Mouse (Mus musculus): Measurements from ENCODE around the gene Fzd4.

Gene Fzd4

GRCm38 (mm10) chr7:89401136-89401858 lies 2.9 kb upstream of the Fzd4 start:
- no peak for DNase-seq

GRCm38 (mm10) chr7:89401936-89402335 lies 2.2 kb upstream of the Fzd4 start:
- DNase-seq: peak; percentile 57 to 80

DNA sequence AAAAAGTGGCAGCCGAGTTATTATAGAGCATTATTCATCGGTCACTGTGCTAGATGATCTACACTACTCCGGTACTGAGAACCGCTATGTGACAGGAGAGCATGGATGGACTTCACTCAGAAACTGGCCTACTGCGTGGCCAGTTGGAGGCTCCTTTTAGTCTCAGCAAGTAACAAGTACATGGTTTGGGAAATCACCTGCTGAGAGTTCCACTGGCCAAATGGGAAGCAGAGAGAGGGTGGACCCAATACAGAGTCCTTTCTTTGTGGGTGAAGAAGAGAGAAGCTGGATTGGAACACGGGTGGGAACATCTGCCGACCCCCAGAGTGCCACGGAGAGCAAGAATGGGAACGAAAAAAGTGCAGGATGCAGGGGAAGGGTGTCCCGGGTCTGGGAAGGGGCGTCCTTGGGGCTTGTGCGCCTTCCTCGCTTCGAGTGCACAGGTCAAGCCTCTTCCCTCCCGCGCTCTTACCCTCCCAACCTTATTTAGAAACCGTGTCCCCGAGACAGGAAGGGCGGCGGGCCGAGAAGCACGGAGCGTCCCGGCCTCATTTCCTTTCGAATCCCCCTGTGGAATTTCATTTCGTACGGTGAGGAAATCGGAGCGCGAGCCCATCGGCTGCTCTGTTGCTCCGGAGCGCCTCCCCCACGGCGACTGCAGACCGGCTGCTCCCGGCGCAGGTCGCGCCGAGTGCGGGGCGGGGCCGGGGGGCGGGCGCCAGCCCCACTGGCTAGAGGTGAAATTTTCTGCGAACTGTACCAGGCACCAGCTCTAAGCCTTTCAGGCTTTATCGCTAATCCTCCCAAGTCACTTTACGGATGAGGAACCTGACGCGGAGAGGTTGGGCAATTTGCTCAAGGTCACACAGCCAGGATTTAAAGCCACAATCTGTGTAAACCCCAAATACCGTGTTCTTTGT lies 842 bp upstream of the Fzd4 start:
- peak; percentile 87 to 89 for DNase-seq

GRCm38 (mm10) chr7:89404734-89405440 lies 732 bp downstream of the Fzd4 start:
- peak in 1 of 2 experiments; percentile 49 for DNase-seq

GRCm38 (mm10) chr7:89406011-89406410 lies 1.9 kb downstream of the Fzd4 start:
- no peak for DNase-seq

DNA sequence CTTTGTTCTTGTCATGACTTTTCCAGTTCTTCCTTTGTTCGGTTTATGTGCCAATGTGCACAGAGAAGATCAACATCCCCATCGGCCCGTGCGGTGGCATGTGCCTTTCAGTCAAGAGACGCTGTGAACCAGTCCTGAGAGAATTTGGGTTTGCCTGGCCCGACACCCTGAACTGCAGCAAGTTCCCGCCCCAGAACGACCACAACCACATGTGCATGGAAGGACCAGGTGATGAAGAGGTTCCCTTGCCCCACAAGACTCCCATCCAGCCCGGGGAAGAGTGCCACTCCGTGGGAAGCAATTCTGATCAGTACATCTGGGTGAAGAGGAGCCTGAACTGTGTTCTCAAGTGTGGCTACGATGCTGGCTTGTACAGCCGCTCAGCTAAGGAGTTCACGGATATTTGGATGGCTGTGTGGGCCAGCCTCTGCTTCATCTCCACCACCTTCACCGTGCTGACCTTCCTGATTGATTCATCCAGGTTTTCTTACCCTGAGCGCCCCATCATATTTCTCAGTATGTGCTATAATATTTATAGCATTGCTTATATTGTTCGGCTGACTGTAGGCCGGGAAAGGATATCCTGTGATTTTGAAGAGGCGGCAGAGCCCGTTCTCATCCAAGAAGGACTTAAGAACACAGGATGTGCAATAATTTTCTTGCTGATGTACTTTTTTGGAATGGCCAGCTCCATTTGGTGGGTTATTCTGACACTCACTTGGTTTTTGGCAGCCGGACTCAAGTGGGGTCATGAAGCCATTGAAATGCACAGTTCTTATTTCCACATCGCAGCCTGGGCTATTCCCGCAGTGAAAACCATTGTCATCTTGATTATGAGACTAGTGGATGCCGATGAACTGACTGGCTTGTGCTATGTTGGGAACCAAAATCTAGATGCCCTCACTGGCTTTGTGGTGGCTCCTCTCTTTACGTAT lies 3.1 kb downstream of the Fzd4 start:
- DNase-seq: no peak

DNA sequence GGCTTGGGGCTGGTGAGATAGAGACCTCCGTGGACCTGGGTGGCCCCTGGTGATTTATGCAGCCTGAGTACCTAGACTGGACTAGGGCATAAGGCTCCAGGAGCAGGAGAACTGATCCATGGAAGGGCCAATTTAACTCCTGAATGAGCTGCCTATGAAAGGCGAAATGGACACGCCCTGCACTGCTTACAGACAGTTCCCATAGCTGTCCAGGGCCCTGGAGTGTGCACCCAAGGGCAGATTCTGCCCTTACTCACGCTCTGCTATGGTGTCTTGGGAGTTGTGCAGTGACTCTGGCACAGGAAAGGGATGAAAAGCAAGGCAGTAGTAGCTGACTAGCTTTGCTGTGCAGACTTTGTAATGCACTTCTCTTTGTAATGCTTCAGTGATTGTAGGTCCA lies 6.1 kb downstream of the Fzd4 start:
- DNase-seq: no peak

DNA sequence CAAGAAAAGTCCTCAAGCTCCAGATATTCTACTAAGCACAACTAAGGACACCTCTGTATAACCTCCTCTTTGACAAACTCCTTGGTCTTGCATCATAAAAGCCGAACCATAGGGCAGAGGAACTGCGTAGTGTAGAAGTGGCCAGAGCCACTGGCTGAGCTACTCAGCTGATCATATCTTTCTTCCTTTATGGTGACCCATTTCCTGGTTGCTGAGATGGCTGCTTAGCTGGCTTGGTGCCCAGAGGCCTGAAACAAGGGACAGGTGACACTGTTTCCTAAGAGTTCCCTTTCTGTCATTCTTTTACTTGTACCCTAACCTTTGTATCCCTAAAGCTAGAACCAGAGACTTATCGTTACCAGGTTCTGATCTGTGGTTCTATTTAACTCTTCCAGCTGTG lies 7.2 kb downstream of the Fzd4 start:
- peak in 1 of 2 experiments; percentile 62 for DNase-seq

- no peak for DNase-seq
Measured at GRCm38 (mm10) chr7:89412094-89412493, 7.9 kb downstream of the Fzd4 start.

DNA sequence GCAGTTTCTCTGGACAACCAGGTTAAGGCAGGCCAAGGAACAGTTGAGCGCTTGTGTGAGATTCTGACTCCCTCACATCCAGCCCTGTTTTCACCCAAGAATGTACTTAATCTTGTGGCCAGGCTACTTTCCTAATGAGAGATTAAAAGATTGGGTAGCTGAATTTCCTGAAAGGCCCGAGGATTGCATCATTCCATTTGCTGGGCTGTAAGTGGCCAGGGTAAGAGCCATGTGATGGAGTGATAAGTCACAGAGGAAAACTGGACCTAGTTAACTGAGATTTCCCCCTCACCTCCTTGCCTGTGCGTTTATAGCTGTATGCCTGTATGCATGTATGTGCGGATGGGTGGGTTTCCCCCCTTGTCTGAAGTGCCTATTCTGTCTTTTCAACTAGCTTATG lies 11.9 kb downstream of the Fzd4 start:
- DNase-seq: peak in 1 of 2 experiments; percentile 55

DNA sequence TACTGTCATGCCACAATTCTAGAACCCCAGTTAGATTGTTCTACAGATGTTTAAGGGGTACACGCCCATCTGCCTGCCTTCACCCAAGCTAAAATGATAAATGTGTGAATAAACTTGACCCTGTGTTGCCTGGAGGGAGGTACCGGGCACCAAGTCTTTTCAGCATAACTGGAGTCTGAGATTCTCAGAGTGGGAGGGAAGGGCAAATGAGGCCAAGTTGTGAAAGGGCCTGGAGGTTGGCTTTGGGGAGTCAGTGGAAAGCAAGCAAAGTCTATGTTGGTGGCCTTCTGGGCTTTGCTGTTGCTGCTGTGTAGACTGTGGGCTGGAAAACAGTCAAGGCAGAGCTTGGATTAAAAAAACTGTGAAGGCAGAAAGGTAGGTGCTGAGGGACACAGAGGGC lies 13.6 kb downstream of the Fzd4 start:
- no peak for DNase-seq

- DNase-seq: no peak
Measured at GRCm38 (mm10) chr7:89418127-89418653, 14.0 kb downstream of the Fzd4 start.

DNA sequence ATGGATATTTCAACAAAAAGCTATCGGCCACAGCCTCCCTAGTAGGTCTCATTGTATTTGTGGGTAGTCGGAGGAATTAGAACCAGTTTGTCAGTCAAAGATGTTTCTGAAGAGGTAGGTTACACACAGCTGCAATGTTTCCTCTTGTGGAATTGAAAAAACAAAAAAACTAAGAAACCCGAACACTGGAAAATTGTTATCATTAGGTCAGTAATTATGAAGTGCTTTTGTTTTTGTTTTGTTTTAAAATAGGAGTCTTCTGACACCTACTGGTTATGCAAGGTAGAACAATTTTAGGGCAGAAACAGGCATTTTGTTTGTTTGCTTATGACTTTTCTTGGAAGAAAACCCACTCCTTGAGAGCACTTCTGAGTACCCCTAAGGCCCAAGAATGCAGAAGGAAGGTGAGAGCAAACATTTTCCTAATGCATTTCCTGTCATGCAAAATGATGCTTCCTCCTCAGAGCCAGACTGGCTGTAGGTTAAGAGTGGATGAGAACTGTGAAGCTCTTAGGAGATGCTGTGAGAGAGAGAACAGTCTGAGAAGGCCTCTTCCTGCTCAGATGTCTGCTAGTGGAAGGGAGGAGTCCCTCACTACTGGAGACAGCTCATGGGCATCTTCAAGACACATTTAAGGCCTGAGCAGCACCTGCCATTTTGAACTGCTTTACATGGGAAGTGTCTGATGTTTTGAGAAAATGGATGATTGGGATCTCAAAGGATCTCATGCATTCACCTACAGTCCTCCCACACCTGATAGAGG lies 14.9 kb downstream of the Fzd4 start:
- no peak for DNase-seq

DNA sequence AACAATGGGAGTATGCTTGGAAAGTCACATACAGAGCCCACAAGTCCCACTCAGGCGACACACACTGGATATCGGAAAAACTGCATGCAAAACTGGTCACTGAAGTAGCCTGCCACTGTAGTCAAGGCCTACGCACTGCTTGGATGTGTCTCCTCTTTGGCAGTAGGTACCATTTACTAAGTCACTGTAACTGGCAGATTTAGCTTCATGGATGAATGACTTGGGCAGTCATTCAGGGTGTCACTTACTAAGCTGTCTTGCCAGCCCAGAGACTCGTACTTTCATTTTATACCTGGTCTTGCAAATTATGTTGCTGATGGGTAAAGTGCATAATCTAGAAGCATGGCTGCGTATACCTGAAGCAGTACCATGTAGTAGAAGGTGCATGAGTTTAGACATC lies 17.1 kb downstream of the Fzd4 start:
- DNase-seq: peak in 1 of 2 experiments; percentile 58

- DNase-seq: no peak
Measured at GRCm38 (mm10) chr7:89422650-89423049, 18.5 kb downstream of the Fzd4 start.

GRCm38 (mm10) chr7:89423194-89423593 lies 19.0 kb downstream of the Fzd4 start:
- peak; percentile 61 to 75 for DNase-seq

DNA sequence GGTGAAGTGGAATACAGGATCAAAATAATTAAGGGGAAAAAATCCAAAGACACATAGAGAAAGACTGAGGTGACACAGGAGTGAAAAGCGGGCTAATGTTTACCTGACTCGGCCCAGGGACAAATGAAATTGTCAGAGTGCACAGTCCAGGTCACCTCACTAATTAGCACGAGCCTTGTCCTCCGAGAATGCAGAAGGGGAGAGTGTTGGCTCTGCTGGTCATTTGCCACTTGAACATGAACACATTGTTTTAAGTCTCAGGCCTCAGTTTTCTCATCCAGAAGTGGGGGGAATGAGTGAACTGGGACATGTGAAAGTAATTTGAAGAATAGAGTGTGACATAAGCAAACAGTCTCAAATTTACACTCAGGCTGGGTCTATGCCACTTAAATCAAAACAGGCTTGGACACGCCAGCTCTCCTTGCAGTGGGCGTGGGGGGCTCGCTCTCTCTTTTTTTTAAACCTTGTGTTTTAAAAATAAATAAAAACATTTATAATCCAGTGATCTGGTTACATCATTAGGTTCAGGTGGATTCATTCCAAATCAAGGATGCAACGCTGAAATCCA lies 19.6 kb downstream of the Fzd4 start:
- peak; percentile 71 to 83 for DNase-seq

DNA sequence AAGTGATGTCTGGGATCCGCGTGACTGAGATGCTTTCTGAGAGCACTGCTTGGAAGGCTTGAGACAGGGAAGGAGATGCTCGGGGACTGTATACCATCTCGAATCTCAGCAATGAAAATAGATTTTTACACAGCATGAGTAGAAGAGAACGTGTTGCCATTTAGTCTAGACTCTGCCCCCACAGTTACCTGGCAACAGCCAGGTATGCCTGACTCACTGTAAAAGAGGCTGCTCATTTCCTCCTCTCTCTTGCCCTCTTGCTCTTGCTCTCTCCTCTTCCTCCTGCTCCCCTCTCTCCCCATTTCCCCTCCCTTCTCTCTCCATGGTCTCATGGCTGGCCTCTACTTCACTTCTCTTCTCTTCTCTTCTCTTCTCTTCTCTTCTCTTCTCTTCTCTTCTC lies 20.5 kb downstream of the Fzd4 start:
- DNase-seq: peak in 1 of 2 experiments; percentile 56

DNA sequence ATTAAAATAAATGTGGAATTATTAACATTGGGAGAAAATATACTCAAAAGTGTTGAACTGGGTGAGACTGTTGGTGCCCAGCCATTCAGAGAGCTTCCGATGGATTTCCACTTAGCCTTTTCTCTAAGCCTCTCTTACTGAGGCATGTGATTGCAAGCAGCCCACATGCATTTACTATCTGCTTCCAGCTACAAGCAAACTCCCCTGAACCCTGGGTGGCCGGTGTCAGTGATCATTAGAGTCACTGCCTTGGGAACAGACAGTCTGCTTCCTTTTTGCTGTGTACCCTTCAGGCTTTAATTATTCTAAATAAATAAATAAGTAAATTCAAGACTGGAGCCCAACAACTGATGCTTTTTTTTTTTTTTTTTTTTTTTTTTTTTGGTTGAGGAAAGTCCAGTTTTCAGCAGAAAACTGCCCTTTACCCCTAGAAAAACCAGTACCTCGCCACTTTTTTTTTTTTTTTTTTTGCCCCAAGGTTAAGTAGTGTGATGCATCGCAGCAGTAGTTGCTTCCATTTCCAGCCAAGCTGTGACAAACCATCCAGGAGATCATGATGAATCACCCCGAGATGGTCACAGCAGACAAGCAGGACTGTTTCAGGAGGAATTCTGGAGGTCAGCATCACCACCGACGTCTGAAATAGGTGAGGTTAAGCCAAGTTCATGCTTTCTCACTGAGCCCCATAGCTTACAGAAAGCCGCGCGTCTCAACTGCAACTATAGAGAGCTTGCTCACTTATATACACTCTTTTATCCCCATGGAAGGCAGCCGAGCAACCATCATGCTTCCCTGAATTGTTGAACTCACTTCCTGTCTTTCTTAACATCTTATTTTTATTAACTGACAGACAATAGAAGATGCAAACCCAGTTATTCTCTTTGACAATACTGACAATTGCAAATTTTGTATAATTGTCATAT lies 21.9 kb downstream of the Fzd4 start:
- peak; percentile 49 to 61 for DNase-seq

GRCm38 (mm10) chr7:89427101-89427500 lies 22.9 kb downstream of the Fzd4 start:
- peak; percentile 57 to 76 for DNase-seq
